9 mouse cellular contexts compared by ENCODE assay signal in the genomic region with DNA sequence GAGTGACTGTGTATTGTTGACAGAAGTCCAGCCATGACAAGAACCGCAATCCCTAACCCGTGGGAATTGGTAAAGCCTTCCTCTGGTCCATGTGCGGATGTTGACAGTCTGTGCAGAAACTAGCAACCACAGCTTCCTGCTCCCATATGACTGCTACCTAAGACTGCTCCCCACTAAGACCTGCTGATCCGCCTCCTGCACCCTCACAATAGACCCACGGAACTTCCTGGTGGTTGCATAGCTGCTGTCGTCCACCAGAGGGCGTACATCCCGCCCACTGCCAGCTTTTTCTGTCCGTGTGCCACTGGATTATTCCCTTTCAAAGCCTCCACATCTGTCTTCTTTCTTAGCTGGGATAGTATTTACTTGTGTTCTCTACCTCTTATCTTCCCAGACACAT. TPM values are rescaled to one million over a fixed set of nuclear protein-coding genes. Genes with fewer than 3 reads are reported as not detected.
DNase-seq lines count a peak whose midpoint lies in the region; ATAC-seq and TF ChIP-seq lines count a peak whose summit lies in the region.
"Had no signal": no experiment of that assay in that cellular context is flagged by ENCODE, and none has a peak within 500 bp of the region (broad histone marks: within the 10 kb centered on the region; RNA-seq: fewer than 3 reads in every experiment).

No protein-coding gene starts in this region.

- WGBS in heart, postnatal 0 days, result 43% methylated on average over 9 of the region's 9 CpGs
- 47% methylated on average over 9 of the region's 9 CpGs for WGBS in heart, embryonic 12.5 days
- WGBS in hindbrain, embryonic 12.5 days, result 51% methylated on average over 9 of the region's 9 CpGs

- intact Hi-C loops in gastrocnemius, adult 2 months (cut with DNase I), result no loop called here

- H3K36me3 ChIP-seq in heart, postnatal 0 days (replicated peaks; ENCODE audit: control insufficient read depth, insufficient read depth, low read length), result no peaks in the 10 kb centered on the region
- no peaks in the 10 kb centered on the region for H3K36me3 ChIP-seq in heart, embryonic 12.5 days
- H3K36me3 ChIP-seq in ES-E14 (ENCODE audit: control insufficient read depth, insufficient read depth, low read length, poor library complexity, severe bottlenecking), result no peaks in the 10 kb centered on the region
- H3K36me3 ChIP-seq in hindbrain, embryonic 12.5 days, result no peaks in the 10 kb centered on the region
- H3K36me3 ChIP-seq: embryonic facial prominence, embryonic 12.5 days had no signal

- in situ Hi-C loops in ES-E14 (cut with MboI; ENCODE audit: low sequenced_read_pairs in 2 of 2, unreplicated experiment in 2 of 2), result loop anchor here in 1 of 2 experiments (25.0 kb wide), 1 partner anchor 406 kb away; no protein-coding TSS in a partner anchor

- no peaks in the 10 kb centered on the region for H3K27me3 ChIP-seq in heart, postnatal 0 days (ENCODE audit: control insufficient read depth, insufficient read depth, low read length)
- no peaks in the 10 kb centered on the region for H3K27me3 ChIP-seq in heart, embryonic 12.5 days (replicated peaks)
- peaks cover 5% of the 10 kb centered on the region; the same call in 1 of the 2 replicates for H3K27me3 ChIP-seq in hindbrain, embryonic 12.5 days

- H3K4me1 ChIP-seq in heart, postnatal 0 days (ENCODE audit: control insufficient read depth, insufficient read depth), result no peaks in the 10 kb centered on the region
- no peaks in the 10 kb centered on the region for H3K4me1 ChIP-seq in heart, embryonic 12.5 days (replicated peaks)
- H3K4me1 ChIP-seq in ES-E14 (ENCODE audit: control insufficient read depth in 2 of 2, insufficient read depth in 2 of 2, low read length in 2 of 2, poor library complexity in 1 of 2), result no peaks in the 10 kb centered on the region
- no peaks in the 10 kb centered on the region; the same call in 1 of the 2 replicates for H3K4me1 ChIP-seq in hindbrain, embryonic 12.5 days
- H3K4me1 ChIP-seq: embryonic facial prominence, embryonic 12.5 days had no signal

- H3K4me2 ChIP-seq in heart, postnatal 0 days (ENCODE audit: low read depth, low read length), result no peak overlapping the region
- H3K4me2 ChIP-seq in heart, embryonic 12.5 days, result no peak overlapping the region
- H3K4me2 ChIP-seq in hindbrain, embryonic 12.5 days (replicated peaks), result no peak overlapping the region
- H3K4me2 ChIP-seq: embryonic facial prominence, embryonic 12.5 days had no signal

- no peak for ATAC-seq in heart, postnatal 0 days (ENCODE audit: insufficient read depth, low read depth)
- ATAC-seq in heart, embryonic 12.5 days (ENCODE audit: insufficient number of reproducible peaks, low FRiP score), result no peak
- ATAC-seq in megakaryocyte-erythroid progenitor cell, adult 5-6 weeks (replicated peaks; ENCODE audit: low FRiP score, low TSS enrichment, poor library complexity, severe bottlenecking), result peak; percentile 68; the same call in 1 of the 2 replicates
- ATAC-seq in hindbrain, embryonic 12.5 days (ENCODE audit: low FRiP score), result no peak

- no peak for DNase-seq in heart, postnatal 0 days (ENCODE audit: low spot score)
- peak; percentile 46 for DNase-seq in 3T3-L1 (ENCODE audit: low read depth, low spot score)
- peak; percentile 47 for DNase-seq in ES-E14 (ENCODE audit: low read depth, low spot score)
- peak; percentile 48 for DNase-seq in gastrocnemius, adult 2 months
- DNase-seq in right cerebral cortex, postnatal 14 days, result no peak

- no peak overlapping the region for H3K4me3 ChIP-seq in heart, postnatal 0 days (ENCODE audit: low read depth, low read length)
- H3K4me3 ChIP-seq in heart, embryonic 12.5 days, result no peak overlapping the region
- H3K4me3 ChIP-seq in ES-E14 (ENCODE audit: insufficient read depth in 1 of 2, low read depth in 1 of 2, low read length in 2 of 2, poor library complexity in 1 of 2, severe bottlenecking in 1 of 2), result no peak overlapping the region
- H3K4me3 ChIP-seq in gastrocnemius, adult 2 months, result no peak overlapping the region
- H3K4me3 ChIP-seq in hindbrain, embryonic 12.5 days, result no peak overlapping the region
- H3K4me3 ChIP-seq: embryonic facial prominence, embryonic 12.5 days had no signal

- no peak overlapping the region for H3K27ac ChIP-seq in heart, postnatal 0 days (ENCODE audit: low read depth)
- H3K27ac ChIP-seq in heart, embryonic 12.5 days (ENCODE audit: poor library complexity, severe bottlenecking), result no peak overlapping the region
- H3K27ac ChIP-seq in ES-E14 (ENCODE audit: insufficient read depth, low read depth, low read length, poor library complexity, severe bottlenecking), result no peak overlapping the region
- no peak overlapping the region for H3K27ac ChIP-seq in gastrocnemius, adult 2 months
- H3K27ac ChIP-seq in hindbrain, embryonic 12.5 days, result no peak overlapping the region
- H3K27ac ChIP-seq: embryonic facial prominence, embryonic 12.5 days had no signal

- H3K9me3 ChIP-seq in heart, postnatal 0 days (replicated peaks; ENCODE audit: control insufficient read depth, low read length), result peaks cover 12% of the 10 kb centered on the region; the same call in 1 of the 2 replicates
- peaks cover 9% of the 10 kb centered on the region for H3K9me3 ChIP-seq in heart, embryonic 12.5 days (replicated peaks)
- no peaks in the 10 kb centered on the region for H3K9me3 ChIP-seq in ES-E14 (ENCODE audit: control insufficient read depth, insufficient read depth, low read depth, low read length)
- 0 out of 2 replicates have a peak, but pooled peaks cover 4% of the 10 kb centered on the region for H3K9me3 ChIP-seq in hindbrain, embryonic 12.5 days (replicated peaks)
- H3K9me3 ChIP-seq: embryonic facial prominence, embryonic 12.5 days had no signal

- H3K9ac ChIP-seq in heart, postnatal 0 days (replicated peaks; ENCODE audit: low read depth, low read length), result no peak overlapping the region
- H3K9ac ChIP-seq in heart, embryonic 12.5 days, result no peak overlapping the region
- no peak overlapping the region for H3K9ac ChIP-seq in ES-E14 (ENCODE audit: insufficient read depth, low read depth, low read length, poor library complexity, severe bottlenecking)
- no peak overlapping the region for H3K9ac ChIP-seq in hindbrain, embryonic 12.5 days
- H3K9ac ChIP-seq: embryonic facial prominence, embryonic 12.5 days had no signal

- peak; percentile 65 for TF ChIP-seq CTCF in heart, postnatal 0 days (IDR thresholded peaks at IDR 0.05; ENCODE audit: low read depth)
- peak; percentile 89 for TF ChIP-seq CTCF in gastrocnemius, adult 2 months (IDR thresholded peaks at IDR 0.05)

- no peak for TF ChIP-seq EP300 in heart, postnatal 0 days (IDR thresholded peaks at IDR 0.05; ENCODE audit: low read depth)

TF ChIP-seq in ES-E14, 5 proteins besides CTCF, POLR2A, EP300 and RAD21:
- TF ChIP-seq ZC3H11A (IDR thresholded peaks at IDR 0.05; ENCODE audit: borderline replicate concordance, low read depth, low read length), result no peak
- no peak for TF ChIP-seq HCFC1 (IDR thresholded peaks at IDR 0.05; ENCODE audit: borderline replicate concordance, insufficient read depth, low read length)
- no peak for TF ChIP-seq MAFK (IDR thresholded peaks at IDR 0.05; ENCODE audit: insufficient read depth, low read depth, low read length)
- no peak for TF ChIP-seq ZNF384 (IDR thresholded peaks at IDR 0.05; ENCODE audit: low read depth, low read length)
- no peak for TF ChIP-seq CHD2 (IDR thresholded peaks at IDR 0.05; ENCODE audit: low read depth, low read length)
TF ChIP-seq in ES-E14: peak in this region for 0.

RNA-seq across cellular contexts. Expression of gene Pik3r5, which starts 14.1 kb away (rescaled TPM):
- 1.5 and 2.0 TPM in 2 replicates for total RNA-seq in heart, postnatal 0 days (2014; rRNA removed; ENCODE audit: low replicate concordance)
- polyA plus RNA-seq in heart, postnatal 0 days (2015; fragmentation: Nextera tagmentation; extraction: Ambion mirVana), result 0.82 and 0.84 TPM in 2 replicates
- polyA plus RNA-seq in heart, embryonic 12.5 days (2016; fragmentation: Nextera tagmentation; extraction: Ambion mirVana), result 0.14 and 0.21 TPM in 2 replicates
- total RNA-seq in ES-E14 (2012; rRNA removed), result 0.94 and 1.3 TPM in 2 replicates
- under 1 TPM; 0.43 to 0.56 TPM for total RNA-seq in gastrocnemius, adult 2 months (2021)
- total RNA-seq in megakaryocyte-erythroid progenitor cell, adult 5-6 weeks (2014; fragmentation: Nextera tagmentation), result 3.0 and 4.1 TPM in 2 replicates
- 0.88 and 2.5 TPM in 2 replicates for total RNA-seq in megakaryocyte-erythroid progenitor cell, adult 5-6 weeks (2017)
- 0.81 and 1.0 TPM in 2 replicates for polyA plus RNA-seq in hindbrain, embryonic 12.5 days (2016; fragmentation: Nextera tagmentation; extraction: Ambion mirVana)

RNA-seq across cellular contexts. Expression of gene Ntn1, which starts 17.2 kb away (rescaled TPM):
- 117 and 136 TPM in 2 replicates for total RNA-seq in heart, postnatal 0 days (2014; rRNA removed; ENCODE audit: low replicate concordance)
- polyA plus RNA-seq in heart, postnatal 0 days (2015; fragmentation: Nextera tagmentation; extraction: Ambion mirVana), result 21.3 and 24.8 TPM in 2 replicates
- polyA plus RNA-seq in heart, embryonic 12.5 days (2016; fragmentation: Nextera tagmentation; extraction: Ambion mirVana), result 38.6 and 41.9 TPM in 2 replicates
- total RNA-seq in ES-E14 (2012; rRNA removed), result 22.6 and 34.1 TPM in 2 replicates
- total RNA-seq in gastrocnemius, adult 2 months (2021), result 1 to 10 TPM; 4.7 to 8.0 TPM
- not detected in 2 replicates for total RNA-seq in megakaryocyte-erythroid progenitor cell, adult 5-6 weeks (2014; fragmentation: Nextera tagmentation)
- not detected in 2 replicates for total RNA-seq in megakaryocyte-erythroid progenitor cell, adult 5-6 weeks (2017)
- 50.9 and 58.7 TPM in 2 replicates for polyA plus RNA-seq in hindbrain, embryonic 12.5 days (2016; fragmentation: Nextera tagmentation; extraction: Ambion mirVana)

Comparison
In these comparisons a context has a peak if more than half of its experiments do, and no peak if none do; other contexts are left out.
1. DNase-seq: peak in 3T3-L1 (single experiment), ES-E14 (single experiment) and gastrocnemius, adult 2 months (single experiment); none in heart, postnatal 0 days (single experiment) and right cerebral cortex, postnatal 14 days (single experiment).
2. RNA of gene Ntn1, which starts 17.2 kb away (total RNA-seq): 117 to 136 TPM in heart, postnatal 0 days, 22.6 to 34.1 TPM in ES-E14 and 4.7 to 8.0 TPM in gastrocnemius, adult 2 months; not detected in megakaryocyte-erythroid progenitor cell, adult 5-6 weeks; every median in the first group is over 4 times any median in the second.